Mouse (Mus musculus) limb, embryonic 11.5 days (tissue): Measurements from ENCODE around the gene Rpgrip1l. TPM values are rescaled to one million over a fixed set of nuclear protein-coding genes. Genes with fewer than 3 reads are reported as not detected.

ENCODE experiments used
- ATAC-seq: fragments of 200-750 bp; cut with Nextera tagmentation; 2 replicates; pipeline ENCODE4 v1.8.0; 2017; ENCODE audit warnings: low read depth; ENCODE audit not compliant: insufficient number of reproducible peaks, low FRiP score, low TSS enrichment
- DNase-seq: peaks from one replicate; pipeline ENCODE4 v3.0.0-alpha.2; 2015; ENCODE audit warnings: low spot score
- H3K27ac ChIP-seq: fragments of 300-500 bp; sonication (generic); replicated peaks from 2 replicates; pipeline ENCODE4 v1.5.1; 2014; ENCODE audit warnings: low read depth, mild to moderate bottlenecking, low read length
- H3K27me3 ChIP-seq: fragments of 300-500 bp; sonication (generic); 2 replicates; pipeline ENCODE4 v1.6.1; 2014; ENCODE audit warnings: mild to moderate bottlenecking, low read length, mixed read lengths; ENCODE audit not compliant: control insufficient read depth, insufficient read depth
- H3K36me3 ChIP-seq: fragments of 300-500 bp; sonication (generic); 2 replicates; pipeline ENCODE4 v1.6.1; 2014; ENCODE audit warnings: mild to moderate bottlenecking, low read length, moderate library complexity, mixed read lengths; ENCODE audit not compliant: control insufficient read depth, insufficient read depth
- H3K4me1 ChIP-seq: fragments of 300-500 bp; sonication (generic); 2 replicates; pipeline ENCODE4 v1.6.1; 2014; ENCODE audit warnings: low read length, mixed read lengths; ENCODE audit not compliant: control insufficient read depth, insufficient read depth
- H3K4me2 ChIP-seq: fragments of 300-500 bp; sonication (generic); 2 replicates; pipeline ENCODE4 v1.6.1; 2014; ENCODE audit warnings: low read depth, mild to moderate bottlenecking, moderate library complexity; ENCODE audit not compliant: severe bottlenecking
- H3K4me3 ChIP-seq: fragments of 300-500 bp; sonication (generic); 2 replicates; pipeline ENCODE4 v1.5.1; 2014; ENCODE audit warnings: low read depth, low read length
- H3K9ac ChIP-seq: fragments of 300-500 bp; sonication (generic); 2 replicates; pipeline ENCODE4 v1.6.1; 2014; ENCODE audit warnings: mild to moderate bottlenecking, low read length
- H3K9me3 ChIP-seq: fragments of 300-500 bp; sonication (generic); 2 replicates; pipeline ENCODE4 v1.6.1; 2016; ENCODE audit warnings: low read length; ENCODE audit not compliant: control insufficient read depth
- WGBS: fragments of 180-500 bp; shearing (Covaris S2); extraction: QIAGEN DNeasy Blood & Tissue Kit; methylation state at CpG from one replicate; pipeline ENCODE4 v1.1.7; 2014; 5-methylcytosine and 5-hydroxymethylcytosine counted together
- polyA plus RNA-seq: library from polyadenylated mRNA; unstranded; fragments of >200 nt; fragmentation: Nextera tagmentation; extraction: Ambion mirVana; gene quantifications from 2 replicates; pipeline ENCODE4 v1.2.1, GENCODE M21; 2014

The Rpgrip1l gene
- polyA plus RNA-seq, 1 experiment from 2014 or later, result 15.4 TPM

- H3K9ac ChIP-seq, result no peak overlapping the region
Measured at GRCm38 (mm10) chr8:91298672-91299071, 14.4 kb downstream of the Rpgrip1l start.

DNA sequence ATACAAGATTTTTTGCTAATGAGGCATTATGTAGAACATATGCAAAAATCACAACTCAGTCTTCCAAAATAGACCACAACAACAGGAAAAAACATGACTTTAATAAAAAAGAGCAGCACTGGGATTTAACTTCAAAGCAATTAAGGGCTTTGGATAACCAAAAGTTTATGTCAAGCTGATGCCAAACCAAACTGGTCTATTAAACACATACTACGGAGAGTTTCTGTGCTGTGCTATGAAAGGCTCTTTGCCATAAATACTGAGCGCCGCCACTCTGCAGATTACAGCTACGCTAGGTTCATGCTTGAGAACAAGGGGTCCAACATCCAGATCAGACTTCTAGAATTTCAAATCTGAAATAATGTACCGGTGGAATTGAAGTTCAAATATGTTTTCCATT lies 17.3 kb downstream of the Rpgrip1l start:
- ATAC-seq (no peak), DNase-seq (no peak)
- Histone ChIP-seq H3K9ac (no peak overlapping the region), H3K36me3 (no peaks in the 10 kb centered on the region), H3K27me3 (no peaks in the 10 kb centered on the region), H3K4me1 (0 out of 2 replicates have a peak, but pooled peaks cover 3% of the 10 kb centered on the region), H3K9me3 (no peaks in the 10 kb centered on the region), H3K27ac (no peak overlapping the region), H3K4me3 (no peak overlapping the region), H3K4me2 (no peak overlapping the region)
- WGBS, result 56% methylated on average over 5 of the region's 5 CpGs

More at GRCm38 (mm10) chr8:91298672-91299071, 14.4 kb downstream of the Rpgrip1l start:
- WGBS, result 93% methylated on average over 2 of the region's 2 CpGs
- H3K27ac ChIP-seq, result no peak overlapping the region
- H3K4me2 ChIP-seq, result no peak overlapping the region
- no peaks in the 10 kb centered on the region for H3K27me3 ChIP-seq
- no peaks in the 10 kb centered on the region for H3K36me3 ChIP-seq
- H3K9me3 ChIP-seq, result no peaks in the 10 kb centered on the region
- DNase-seq (no peak), ATAC-seq (no peak)
- no peak overlapping the region for H3K4me3 ChIP-seq
- H3K4me1 ChIP-seq, result peaks cover 5% of the 10 kb centered on the region; the same call in 1 of the 2 replicates

- Histone ChIP-seq H3K4me2 (no peak overlapping the region), H3K4me3 (no peak overlapping the region), H3K27me3 (no peaks in the 10 kb centered on the region), H3K4me1 (0 out of 2 replicates have a peak, but pooled peaks cover 3% of the 10 kb centered on the region), H3K27ac (no peak overlapping the region), H3K36me3 (no peaks in the 10 kb centered on the region), H3K9me3 (no peaks in the 10 kb centered on the region), H3K9ac (no peak overlapping the region)
- ATAC-seq (no peak), DNase-seq (no peak)
- WGBS, result 45% methylated on average over 4 of the region's 4 CpGs
Measured at GRCm38 (mm10) chr8:91290576-91290975, 22.5 kb downstream of the Rpgrip1l start.

DNA sequence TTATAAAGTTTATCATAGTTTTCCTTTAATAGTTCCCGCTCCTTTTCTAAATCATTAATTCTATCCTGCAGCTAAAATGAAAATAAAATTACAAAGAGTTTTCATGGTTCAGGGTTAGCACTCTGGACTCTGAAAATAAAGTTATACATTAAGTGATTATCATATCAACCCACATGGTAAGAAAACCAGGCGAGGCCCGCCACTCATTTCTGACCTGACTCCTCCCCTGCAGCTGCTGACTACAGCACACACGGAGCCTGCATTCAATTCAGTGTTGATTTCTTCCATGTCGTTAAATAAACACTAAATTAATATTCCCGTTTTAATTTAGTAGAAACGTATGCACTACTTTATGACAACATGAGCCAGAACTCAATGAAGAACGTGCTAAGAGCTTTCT lies 26.8 kb downstream of the Rpgrip1l start:
- H3K4me3 ChIP-seq, result no peak overlapping the region
- H3K27ac ChIP-seq, result no peak overlapping the region
- WGBS, result 77% methylated on average over 8 of the region's 8 CpGs
- H3K4me1 ChIP-seq, result no peaks in the 10 kb centered on the region
- no peak overlapping the region for H3K4me2 ChIP-seq
- H3K27me3 ChIP-seq, result no peaks in the 10 kb centered on the region
- DNase-seq (no peak), ATAC-seq (no peak)
- H3K36me3 ChIP-seq, result no peaks in the 10 kb centered on the region
- H3K9me3 ChIP-seq, result no peaks in the 10 kb centered on the region
- no peak overlapping the region for H3K9ac ChIP-seq

GRCm38 (mm10) chr8:91283815-91284214 lies 29.2 kb downstream of the Rpgrip1l start:
- H3K4me1 ChIP-seq, result no peaks in the 10 kb centered on the region
- H3K9ac ChIP-seq, result no peak overlapping the region
- 90% methylated on average over 1 of the region's 1 CpGs for WGBS
- no peak overlapping the region for H3K27ac ChIP-seq
- ATAC-seq (no peak), DNase-seq (no peak)
- H3K36me3 ChIP-seq, result no peaks in the 10 kb centered on the region
- no peaks in the 10 kb centered on the region for H3K9me3 ChIP-seq
- no peaks in the 10 kb centered on the region for H3K27me3 ChIP-seq
- no peak overlapping the region for H3K4me3 ChIP-seq
- H3K4me2 ChIP-seq, result no peak overlapping the region

- no peak for DNase-seq
- Histone ChIP-seq H3K27ac (no peak overlapping the region), H3K27me3 (no peaks in the 10 kb centered on the region), H3K4me3 (no peak overlapping the region), H3K9me3 (no peaks in the 10 kb centered on the region), H3K4me2 (no peak overlapping the region), H3K9ac (no peak overlapping the region), H3K36me3 (no peaks in the 10 kb centered on the region), H3K4me1 (no peaks in the 10 kb centered on the region)
- ATAC-seq, result no peak
- 72% methylated on average over 5 of the region's 5 CpGs for WGBS
Measured at GRCm38 (mm10) chr8:91282655-91283054, 30.4 kb downstream of the Rpgrip1l start.

DNA sequence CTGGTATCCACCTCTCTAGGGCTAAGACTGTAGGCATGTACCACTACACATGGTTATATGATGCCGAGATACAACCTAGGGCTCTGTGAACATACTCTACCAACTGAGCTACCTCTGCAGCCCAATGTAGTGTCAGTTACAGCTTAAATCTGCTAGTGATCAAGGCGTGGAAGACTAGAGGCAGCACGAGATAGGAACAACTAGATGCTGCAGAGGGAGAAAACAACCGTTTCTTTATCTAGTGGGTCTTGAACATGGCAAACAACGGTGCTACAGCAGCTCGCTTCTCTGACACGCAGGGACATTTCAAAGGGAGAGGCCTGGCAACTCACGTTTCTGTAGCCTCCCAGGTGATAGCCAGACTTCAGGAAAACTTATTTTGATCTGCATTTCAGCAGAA lies 31.5 kb downstream of the Rpgrip1l start:
- WGBS, result 76% methylated on average over 8 of the region's 8 CpGs

GRCm38 (mm10) chr8:91280467-91281212 lies 32.4 kb downstream of the Rpgrip1l start:
- no peak overlapping the region for H3K27ac ChIP-seq
- DNase-seq, result no peak
- no peaks in the 10 kb centered on the region for H3K27me3 ChIP-seq
- no peaks in the 10 kb centered on the region for H3K9me3 ChIP-seq
- no peak overlapping the region for H3K4me3 ChIP-seq
- no peak overlapping the region for H3K9ac ChIP-seq
- no peaks in the 10 kb centered on the region for H3K36me3 ChIP-seq
- H3K4me1 ChIP-seq, result no peaks in the 10 kb centered on the region
- no peak overlapping the region for H3K4me2 ChIP-seq
- WGBS, result 71% methylated on average over 11 of the region's 11 CpGs
- no peak for ATAC-seq

More for the DNA sequence above, 31.5 kb downstream of the Rpgrip1l start:
- no peak overlapping the region for H3K4me3 ChIP-seq
- no peak overlapping the region for H3K9ac ChIP-seq
- no peak for DNase-seq
- H3K4me1 ChIP-seq, result no peaks in the 10 kb centered on the region
- no peaks in the 10 kb centered on the region for H3K27me3 ChIP-seq
- H3K4me2 ChIP-seq, result no peak overlapping the region
- H3K36me3 ChIP-seq, result no peaks in the 10 kb centered on the region
- no peak overlapping the region for H3K27ac ChIP-seq
- ATAC-seq, result no peak
- H3K9me3 ChIP-seq, result no peaks in the 10 kb centered on the region

- ATAC-seq (no peak), DNase-seq (no peak)
- no peaks in the 10 kb centered on the region for H3K27me3 ChIP-seq
- no peak overlapping the region for H3K9ac ChIP-seq
- H3K4me2 ChIP-seq, result no peak overlapping the region
- no peaks in the 10 kb centered on the region for H3K9me3 ChIP-seq
- 84% methylated on average over 5 of the region's 5 CpGs for WGBS
- no peak overlapping the region for H3K27ac ChIP-seq
- H3K4me3 ChIP-seq, result no peak overlapping the region
- no peaks in the 10 kb centered on the region for H3K4me1 ChIP-seq
- no peaks in the 10 kb centered on the region for H3K36me3 ChIP-seq
Measured at GRCm38 (mm10) chr8:91278060-91278459, 35.0 kb downstream of the Rpgrip1l start.
